Mouse (Mus musculus) brain, embryonic 14.5 days (tissue): Measurements from ENCODE around the gene Rfc4.
"Not testable (repeated sequence)": the region's sequence is repeated elsewhere in the genome, so short reads cannot be mapped to it uniquely, and the experiment has no call there.

ENCODE experiments used
- CTCF ChIP-seq: fragments of 200-500 bp; IDR thresholded peaks from 2 replicates; pipeline ENCODE4 v1.5.1; 2012; ENCODE audit warnings: inconsistent platforms, mild to moderate bottlenecking, moderate library complexity, borderline replicate concordance; ENCODE audit not compliant: insufficient read depth, insufficient read length; ENCODE audit errors: extremely low read depth
- POLR2A ChIP-seq: fragments of 200-500 bp; IDR thresholded peaks from 2 replicates; pipeline ENCODE4 v1.6.1; 2012; ENCODE audit warnings: mild to moderate bottlenecking, inconsistent platforms, borderline replicate concordance; ENCODE audit not compliant: poor library complexity, insufficient read depth, insufficient read length, severe bottlenecking; ENCODE audit errors: extremely low read depth

GRCm38 (mm10) chr16:23095581-23095980, 32.0 kb downstream of the Rfc4 start:
- not testable (repeated sequence) for TF ChIP-seq CTCF, POLR2A
